Mouse (Mus musculus) telencephalon, adult 2 months (tissue): Measurements from ENCODE around the gene Cog8.
"Not testable (repeated sequence)": the region's sequence is repeated elsewhere in the genome, so short reads cannot be mapped to it uniquely, and the experiment has no call there.

Source experiments
- DNase-seq: peaks from one replicate; pipeline ENCODE4 v3.0.0-alpha.2; 2011; ENCODE audit warnings: low read depth, low spot score

Cog8 gene

GRCm38 (mm10) chr8:107045478-107045877, 11.0 kb downstream of the Cog8 start:
- DNase-seq, result no peak

GRCm38 (mm10) chr8:107040632-107041031, 15.9 kb downstream of the Cog8 start:
- DNase-seq, result no peak

GRCm38 (mm10) chr8:107036626-107037025, 19.9 kb downstream of the Cog8 start:
- no peak for DNase-seq

GRCm38 (mm10) chr8:107035641-107036040, 20.8 kb downstream of the Cog8 start:
- no peak for DNase-seq

GRCm38 (mm10) chr8:107033609-107034008, 22.9 kb downstream of the Cog8 start:
- DNase-seq, result not testable (repeated sequence)

DNA sequence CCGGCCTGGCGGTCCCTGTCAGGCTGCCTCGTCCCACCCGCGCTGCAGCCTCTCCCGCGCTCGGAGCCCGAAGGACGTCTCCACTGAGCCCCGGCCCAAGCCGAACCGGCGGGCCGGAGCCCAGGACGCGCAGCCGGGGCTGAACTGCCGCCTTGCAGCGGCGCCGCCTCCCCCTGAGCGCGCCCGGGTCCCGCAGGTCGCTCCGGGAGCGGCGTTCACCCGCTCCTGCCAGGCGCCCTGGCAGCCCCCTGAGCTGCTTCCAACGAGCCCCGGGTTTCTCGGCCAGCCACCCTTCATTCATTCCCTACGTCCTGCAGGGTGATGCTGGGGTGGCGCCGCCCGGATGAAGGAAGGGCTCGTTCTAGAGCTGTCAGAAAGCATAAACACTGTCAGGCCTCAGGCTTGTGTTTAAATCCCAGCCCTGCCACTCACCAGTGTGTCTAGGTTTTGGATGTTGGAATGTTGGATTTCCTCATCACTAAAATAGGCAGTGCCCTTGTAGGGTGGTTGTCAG, 24.9 kb downstream of the Cog8 start:
- DNase-seq, result no peak

GRCm38 (mm10) chr8:107030650-107031576, 25.6 kb downstream of the Cog8 start, which contains the start of gene Vps4a:
Vps4a (plus strand) TSS chr8:107031222.
- DNase-seq, result peak; percentile 79

DNA sequence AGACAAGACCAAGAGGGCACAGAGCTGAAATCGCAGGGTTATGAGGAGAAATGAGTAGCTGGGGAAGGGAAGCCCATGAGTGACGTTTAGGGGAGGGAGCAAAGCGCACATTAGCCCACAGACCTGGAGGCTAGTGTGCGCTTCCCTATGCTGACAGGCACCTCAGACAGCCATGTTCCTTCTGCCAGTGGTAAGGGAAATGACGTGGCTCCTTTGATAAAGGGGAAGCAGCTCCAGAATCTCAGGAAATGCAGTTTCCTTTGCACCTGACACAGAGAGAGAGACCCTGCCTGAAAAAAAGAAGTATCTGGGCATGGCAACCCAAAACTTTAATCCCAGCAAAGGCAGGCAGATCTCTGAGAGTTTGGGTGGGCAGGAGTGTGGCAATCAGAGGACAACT, 26.4 kb downstream of the Cog8 start:
- DNase-seq, result no peak

DNA sequence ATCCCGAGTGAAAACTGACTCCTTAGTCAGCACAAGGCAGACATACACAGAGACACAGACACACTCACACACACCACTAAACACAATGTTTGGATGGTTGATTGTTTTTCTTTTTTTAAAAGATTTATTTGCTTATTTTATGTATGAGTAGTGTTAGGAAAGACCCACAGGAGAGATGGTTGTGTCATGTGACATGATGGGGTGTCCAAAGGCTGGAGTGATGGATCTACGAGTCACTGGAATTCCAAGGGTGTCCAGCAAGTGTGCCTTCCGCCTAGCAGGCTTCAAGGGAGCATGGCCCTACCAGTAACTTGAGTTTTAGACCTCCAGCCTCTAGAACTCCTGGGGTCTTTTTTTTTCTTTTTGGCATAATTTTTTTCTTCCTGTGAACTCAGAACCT, 27.2 kb downstream of the Cog8 start:
- DNase-seq, result no peak

DNA sequence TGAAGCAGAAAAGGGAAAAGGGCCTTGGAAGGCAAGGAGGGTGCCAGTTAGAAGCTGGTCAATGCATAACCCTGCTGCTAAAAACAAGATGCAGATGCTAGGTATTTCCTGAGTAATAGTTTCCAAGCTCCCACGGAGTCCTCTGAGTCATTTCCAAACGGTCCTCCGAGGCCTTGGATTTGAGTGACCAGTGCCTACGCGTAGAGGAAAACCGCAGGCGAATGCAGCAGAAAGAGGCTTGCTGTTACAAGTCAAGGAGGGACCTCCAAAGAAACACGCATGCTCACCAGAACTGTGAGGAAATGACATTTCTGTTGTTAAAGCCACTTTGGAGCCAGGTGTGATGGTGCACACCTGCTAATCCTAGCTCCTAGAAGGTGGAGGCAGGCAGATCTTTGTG, 33.0 kb downstream of the Cog8 start:
- no peak for DNase-seq

DNA sequence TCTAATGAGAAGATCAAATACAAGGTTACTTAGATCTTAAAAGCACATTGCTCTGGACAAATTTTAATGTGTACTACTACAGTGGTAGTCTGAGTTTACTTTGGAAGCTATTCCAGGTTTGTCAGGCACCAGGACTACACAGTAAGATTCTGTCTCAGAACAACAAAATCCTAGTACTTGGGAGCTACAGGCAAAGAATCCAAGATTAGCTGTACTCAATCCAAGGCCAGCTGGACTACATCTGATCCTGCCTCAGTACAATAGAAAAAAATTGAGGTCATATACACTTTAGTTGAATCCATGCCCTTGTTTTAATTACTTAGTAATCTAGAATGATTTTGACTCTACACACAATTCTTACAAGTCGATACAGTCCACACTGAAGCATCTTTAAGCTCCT, 41.6 kb downstream of the Cog8 start:
- no peak for DNase-seq

DNA sequence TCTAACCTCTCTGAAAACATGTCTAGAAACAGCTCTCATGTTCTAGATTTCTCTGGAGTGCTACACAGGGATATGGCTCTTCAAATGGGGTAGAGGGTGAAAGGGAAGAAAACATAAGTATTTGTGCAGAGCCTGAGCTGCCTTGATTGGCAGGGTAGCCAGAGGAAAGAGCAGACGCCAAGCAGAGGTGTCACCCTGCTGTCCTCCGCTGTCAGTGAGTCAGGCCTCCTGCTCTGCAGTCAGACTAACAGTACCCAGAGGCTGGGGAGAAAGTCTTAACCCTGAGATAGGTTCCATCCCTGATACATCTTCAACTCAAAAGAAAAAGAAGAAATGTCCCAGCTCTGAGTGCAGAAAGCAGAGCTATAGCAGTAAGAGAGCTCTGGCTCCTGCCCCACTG, 43.8 kb downstream of the Cog8 start:
- no peak for DNase-seq

- DNase-seq, result no peak
Observed at GRCm38 (mm10) chr8:107007795-107008194, 48.7 kb downstream of the Cog8 start.

- DNase-seq, result peak; percentile 67
Observed at GRCm38 (mm10) chr8:107002532-107002931, 54.0 kb downstream of the Cog8 start.

GRCm38 (mm10) chr8:106999068-106999467, 57.4 kb downstream of the Cog8 start:
- DNase-seq, result peak; percentile 26

DNA sequence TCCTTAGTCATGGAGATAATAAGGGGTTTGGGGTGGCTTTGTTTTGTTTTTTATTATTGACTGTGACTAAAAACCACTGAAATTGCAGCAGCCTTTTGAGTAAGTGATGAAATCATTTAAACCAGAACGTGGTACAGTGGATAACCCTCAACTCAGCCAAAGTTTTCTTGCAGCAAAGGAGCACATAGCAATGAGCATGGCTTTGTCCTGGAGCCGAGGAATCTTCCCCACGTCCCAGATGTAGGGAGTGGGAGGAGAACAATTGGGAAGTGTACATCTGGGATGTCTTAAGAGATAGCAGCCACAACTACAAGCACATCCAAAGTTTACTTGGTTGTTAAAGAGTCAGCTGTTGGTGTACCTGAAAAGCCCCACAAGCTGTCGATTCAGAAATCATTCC, 59.1 kb downstream of the Cog8 start:
- DNase-seq, result no peak

- DNase-seq, result not testable (repeated sequence)
Observed at GRCm38 (mm10) chr8:106996339-106996738, 60.1 kb downstream of the Cog8 start.
